Comparison of ENCODE assay signal across 17 mouse cellular contexts in genomic region chr11:4437318-4437717, GRCm38 (mm10). TPM values are rescaled to one million over a fixed set of nuclear protein-coding genes. Genes with fewer than 3 reads are reported as not detected.
A peak's percentile ranks its signal among the peaks of the same experiment; 100 is the strongest.
DNase-seq lines count a peak whose midpoint lies in the region; ATAC-seq and TF ChIP-seq lines count a peak whose summit lies in the region.
"Had no signal": no experiment of that assay in that cellular context is flagged by ENCODE, and none has a peak within 500 bp of the region (broad histone marks: within the 10 kb centered on the region; RNA-seq: fewer than 3 reads in every experiment).

No protein-coding gene starts in this region.

- H3K4me3 ChIP-seq in CH12.LX (replicated peaks in 1 of 3; ENCODE audit: low read depth in 2 of 3, low read length in 2 of 3, poor library complexity in 1 of 3): no peak overlapping the region
- no peak overlapping the region for H3K4me3 ChIP-seq in forebrain, postnatal 0 days (ENCODE audit: low read depth, low read length)

- TF ChIP-seq RAD21 in CH12.LX (IDR thresholded peaks at IDR 0.05; ENCODE audit: low read depth, low read length): no peak

- no peak for TF ChIP-seq POLR2A in CH12.LX (IDR thresholded peaks at IDR 0.05; ENCODE audit: low read depth, low read length)

- no peak for DNase-seq in CH12.LX (ENCODE audit: extremely low read depth)
- no peak for DNase-seq in forebrain, postnatal 0 days
- DNase-seq: adrenal gland, adult 2 months; adrenal gland, adult 8-10 months; adrenal gland, postnatal 10 days; adrenal gland, postnatal 14 days; adrenal gland, postnatal 25 days; adrenal gland, postnatal 36 days; B cell, adult 2 months; cerebellum, adult 11 months; cerebellum, adult 11-12 months; cerebellum, adult 18-20 months; cerebellum, adult 8-10 months had no signal

- ATAC-seq in forebrain, postnatal 0 days: no peak
- ATAC-seq: activated CD4-positive, CD25-positive, alpha-beta regulatory T cell, adult 4 months; Patski had no signal

- WGBS in forebrain, postnatal 0 days: 89% methylated on average over 1 of the region's 1 CpGs

- H3K79me2 ChIP-seq in CH12.LX (replicated peaks; ENCODE audit: control insufficient read depth, extremely low read depth, insufficient read depth, poor library complexity, severe bottlenecking): no peaks in the 10 kb centered on the region

- no peak overlapping the region for H3K9ac ChIP-seq in CH12.LX (ENCODE audit: insufficient read depth, low read depth)
- H3K9ac ChIP-seq in forebrain, postnatal 0 days: no peak overlapping the region

- H3K36me3 ChIP-seq in CH12.LX (replicated peaks in 1 of 2; ENCODE audit: control insufficient read depth in 1 of 2, insufficient read depth in 1 of 2, low read length in 1 of 2): no peaks in the 10 kb centered on the region
- no peaks in the 10 kb centered on the region for H3K36me3 ChIP-seq in forebrain, postnatal 0 days (ENCODE audit: insufficient read depth)

- H3K9me3 ChIP-seq in CH12.LX (replicated peaks; ENCODE audit: low read length): no peaks in the 10 kb centered on the region
- no peaks in the 10 kb centered on the region for H3K9me3 ChIP-seq in forebrain, postnatal 0 days (ENCODE audit: low read length)
- H3K9me3 ChIP-seq: G1E had no signal

- no peak overlapping the region for H3K4me2 ChIP-seq in CH12.LX (ENCODE audit: insufficient read depth, low read depth, poor library complexity, severe bottlenecking)
- H3K4me2 ChIP-seq in forebrain, postnatal 0 days (ENCODE audit: low read depth): no peak overlapping the region

- dilution Hi-C loops in CH12.LX (cut with MboI; ENCODE audit: extremely low pct_ligation_motif_present, extremely low pct_unique_long_range_greater_than_20kb, low sequenced_read_pairs): no loop called here

- peaks cover 7 to 24% of the 10 kb centered on the region in 2 experiments; a peak in 3 of 4 replicates for H3K4me1 ChIP-seq in CH12.LX (ENCODE audit: control insufficient read depth in 1 of 2, insufficient read depth in 2 of 2)
- H3K4me1 ChIP-seq in forebrain, postnatal 0 days (ENCODE audit: insufficient read depth): no peaks in the 10 kb centered on the region

- in situ Hi-C loops in CH12.LX (cut with MboI; ENCODE audit: low pct_ligation_motif_present, low pct_unique_long_range_greater_than_20kb, low sequenced_read_pairs): loop anchor here (25.0 kb wide), 1 partner anchor 400 kb away; the partner anchor contains the start of gene Nf2

- TF ChIP-seq EP300 in CH12.LX (IDR thresholded peaks at IDR 0.05; ENCODE audit: low read length): peak; percentile 52

- no peaks in the 10 kb centered on the region for H3K27me3 ChIP-seq in CH12.LX (replicated peaks)
- no peaks in the 10 kb centered on the region for H3K27me3 ChIP-seq in forebrain, postnatal 0 days (ENCODE audit: insufficient read depth, low read length)
- H3K27me3 ChIP-seq: Patski had no signal

- H3K27ac ChIP-seq in CH12.LX (ENCODE audit: insufficient read depth, low read depth): no peak overlapping the region
- no peak overlapping the region for H3K27ac ChIP-seq in forebrain, postnatal 0 days (ENCODE audit: low read depth, low read length)

- TF ChIP-seq CTCF in CH12.LX (conservative IDR thresholded peaks at IDR 0.05 in 1 of 2, IDR thresholded peaks at IDR 0.05 in 1 of 2; ENCODE audit: low read depth in 2 of 2, low read length in 2 of 2): no peak
- no peak for TF ChIP-seq CTCF in forebrain, postnatal 0 days (IDR thresholded peaks at IDR 0.05; ENCODE audit: low read depth)

TF ChIP-seq in CH12.LX, 34 proteins besides CTCF, POLR2A, EP300 and RAD21:
- no peak for TF ChIP-seq ELF1 (IDR thresholded peaks at IDR 0.05; ENCODE audit: low read depth, low read length)
- peak; percentile 60; the same call in 1 of the 2 replicates for TF ChIP-seq MYC (IDR thresholded peaks at IDR 0.05; ENCODE audit: low read depth, low read length)
- peak; percentile 34 for TF ChIP-seq IRF4 (IDR thresholded peaks at IDR 0.05; ENCODE audit: low read depth, low read length)
- peak; percentile 66; the same call in 1 of the 2 replicates for TF ChIP-seq RCOR1 (conservative IDR thresholded peaks at IDR 0.05; ENCODE audit: low read depth, low read length)
- peak; percentile 49; the same call in 1 of the 2 replicates for TF ChIP-seq ETS1 (conservative IDR thresholded peaks at IDR 0.05; ENCODE audit: low read depth, low read length)
- peak; percentile 38; the same call in 1 of the 2 replicates for TF ChIP-seq MXI1 (IDR thresholded peaks at IDR 0.05; ENCODE audit: low read depth, low read length)
- peak; percentile 93 for TF ChIP-seq BHLHE40 (IDR thresholded peaks at IDR 0.05; ENCODE audit: low read depth, low read length)
- no peak for TF ChIP-seq NELFE (IDR thresholded peaks at IDR 0.05; ENCODE audit: low read depth, low read length)
- peak; percentile 20; the same call in 1 of the 2 replicates for TF ChIP-seq JUN (IDR thresholded peaks at IDR 0.05; ENCODE audit: insufficient read depth, low read depth, low read length)
- peak; percentile 84 for TF ChIP-seq MEF2A (IDR thresholded peaks at IDR 0.05; ENCODE audit: borderline replicate concordance, low read depth, low read length)
TF ChIP-seq in CH12.LX: peak in this region for 8.

RNA-seq across cellular contexts. Expression of gene Hormad2, which starts 3.6 kb away (rescaled TPM):
- total RNA-seq in CH12.LX (2012; rRNA removed) (not detected in 2 replicates), CH12.LX (2014; rRNA removed) (not detected in 2 replicates)
- not detected in 2 replicates for polyA plus RNA-seq in CH12.LX (2012; ENCODE audit: insufficient read length, low read depth)
- total RNA-seq in forebrain, postnatal 0 days (2014; rRNA removed): not detected in 2 replicates
- 0.09 TPM in 1 of 2 replicates, not detected in the other for polyA plus RNA-seq in forebrain, postnatal 0 days (2015; fragmentation: Nextera tagmentation; extraction: Ambion mirVana)
- polyA plus RNA-seq: adrenal gland, adult 2 months; C2C12; Patski had no signal
